Mouse (Mus musculus) skeletal muscle tissue, adult 2 months (tissue): ENCODE measurements around the gene Lman2l.
A peak's percentile ranks its signal among the peaks of the same experiment; 100 is the strongest.

Source experiments
- DNase-seq: peaks from one replicate; pipeline ENCODE4 v3.0.0-alpha.2; 2012; ENCODE audit warnings: low read depth, low spot score

Lman2l gene

DNA sequence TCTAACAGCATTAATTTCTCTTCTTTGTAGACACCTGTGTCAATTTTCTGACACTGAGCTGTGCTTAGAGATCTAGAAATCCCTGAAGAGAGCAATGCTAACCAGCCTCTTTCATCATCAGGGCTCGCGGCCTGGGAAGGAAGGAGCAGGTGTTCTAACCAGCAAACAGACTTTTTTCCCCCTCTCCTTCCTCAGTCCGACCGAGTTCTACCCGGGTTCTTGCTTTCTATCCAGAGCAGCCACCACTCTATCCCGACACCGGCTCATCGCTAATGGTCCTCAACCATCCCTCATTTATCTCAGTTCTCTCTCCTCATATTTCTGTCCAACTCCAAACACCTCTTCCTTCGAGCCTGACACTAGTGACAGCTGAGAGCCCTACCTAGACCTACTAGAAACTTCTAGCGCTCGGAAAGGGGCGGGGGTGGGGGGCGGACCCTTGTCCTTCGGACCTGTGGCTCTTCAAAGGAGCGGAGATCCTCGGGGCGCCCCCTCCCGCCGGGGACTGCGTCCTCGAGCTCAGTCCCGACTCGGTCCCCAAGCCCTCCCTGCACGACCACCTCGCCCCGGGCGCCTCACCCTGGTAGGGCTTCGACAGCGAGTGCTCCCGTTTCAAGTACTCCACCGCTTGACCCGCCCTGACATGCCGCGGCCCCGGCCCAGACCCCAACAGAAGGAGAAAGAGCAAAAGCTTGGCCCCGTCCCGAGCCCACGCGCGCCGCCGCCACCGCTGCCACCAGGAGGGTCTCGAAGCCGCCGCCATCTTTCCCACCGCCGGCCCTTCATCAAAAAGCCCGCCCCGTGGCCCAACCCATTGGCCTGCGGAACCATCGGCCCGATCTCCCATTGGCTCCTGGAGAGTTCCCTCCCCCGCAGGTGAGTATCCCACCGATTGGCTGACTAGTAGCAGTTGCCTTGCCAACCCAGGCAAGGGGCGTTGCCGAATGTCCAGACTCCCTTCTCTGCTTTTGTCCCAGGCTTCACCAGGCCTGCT is at the start of gene Lman2l:
Lman2l (minus strand) TSS at position 801 of the 994 bp plus-strand sequence.
- DNase-seq: peak; percentile 90

GRCm38 (mm10) chr1:36493299-36493698 is 48.2 kb upstream of the Lman2l start:
- no peak for DNase-seq

DNA sequence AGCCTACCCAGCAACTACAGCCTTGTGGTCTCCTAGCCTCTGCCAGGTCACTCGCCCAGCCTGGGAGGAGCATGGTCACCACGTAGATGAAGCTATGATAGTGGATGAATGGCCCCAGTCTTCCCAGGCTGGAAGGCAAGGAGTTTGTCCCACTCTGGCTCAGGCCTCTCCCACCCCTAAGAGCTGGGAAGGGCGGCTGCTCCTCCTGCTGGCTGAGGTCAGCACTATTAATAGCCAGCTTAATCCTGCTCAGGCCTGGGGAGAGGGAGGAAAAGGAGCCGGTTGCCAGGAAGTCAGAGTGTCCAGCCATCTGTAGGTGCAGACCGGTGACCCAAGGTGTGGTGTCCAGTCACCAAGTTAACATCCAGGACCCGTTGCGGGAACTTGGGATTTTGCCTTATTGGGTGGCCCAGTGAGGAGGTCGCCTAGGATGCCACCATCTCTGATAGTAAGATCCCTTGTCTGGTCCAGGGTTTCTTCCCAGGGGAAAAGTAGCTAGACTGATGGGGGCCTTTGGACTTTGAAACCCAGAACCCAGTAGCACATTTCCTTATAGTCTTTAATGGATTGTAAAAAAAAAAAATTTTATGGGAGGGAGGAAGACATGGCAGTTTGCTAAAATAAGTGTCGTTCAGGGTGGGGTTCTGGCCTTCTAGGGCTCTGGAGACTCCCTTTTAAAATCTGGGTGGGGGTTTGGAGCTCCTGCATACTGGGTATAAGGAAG is 47.5 kb upstream of the Lman2l start:
- DNase-seq: peak; percentile 83

GRCm38 (mm10) chr1:36489661-36490060 is 44.6 kb upstream of the Lman2l start:
- DNase-seq: no peak

DNA sequence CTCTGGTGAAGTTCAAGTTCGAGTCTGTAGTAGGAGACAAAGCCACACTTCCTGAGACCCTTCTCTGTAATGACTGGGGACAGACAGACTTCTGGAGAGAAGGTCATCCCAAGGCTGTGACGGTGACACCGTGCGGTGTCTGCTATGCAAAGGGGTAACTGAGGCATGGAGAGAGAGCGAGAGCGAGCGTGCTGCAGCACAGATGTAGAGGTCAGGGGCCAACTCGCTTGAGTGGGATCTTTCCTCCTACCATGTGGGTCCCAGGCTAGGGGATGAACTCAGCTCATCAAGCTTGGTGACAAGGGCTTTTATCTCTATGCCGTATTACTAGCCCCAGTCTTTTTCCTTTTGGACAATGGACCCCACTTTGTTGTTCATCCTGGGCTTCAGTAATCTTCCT is 42.0 kb upstream of the Lman2l start:
- no peak for DNase-seq

DNA sequence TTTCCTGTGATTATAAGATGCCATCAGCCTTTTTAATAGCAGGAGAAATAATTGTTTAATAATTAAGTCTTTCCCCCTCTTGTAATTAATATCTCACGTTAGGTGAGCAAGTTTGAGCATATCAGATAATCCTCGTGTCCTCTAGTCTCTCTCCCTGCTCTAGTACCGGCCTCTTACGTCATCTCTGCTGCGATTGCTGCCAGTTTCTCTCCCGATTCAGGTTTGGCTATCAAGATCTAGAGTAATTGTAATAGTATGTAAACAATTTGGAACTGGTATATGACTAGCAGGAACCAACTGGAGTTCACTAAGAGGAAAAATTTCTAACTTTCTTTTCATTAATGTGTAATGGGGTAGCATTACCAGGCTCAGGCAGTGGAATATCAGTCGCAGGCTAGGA is 40.0 kb upstream of the Lman2l start:
- no peak for DNase-seq

- DNase-seq: no peak
Observed at GRCm38 (mm10) chr1:36483825-36484224, 38.8 kb upstream of the Lman2l start.

- DNase-seq: no peak
Observed at GRCm38 (mm10) chr1:36479903-36480899, 35.1 kb upstream of the Lman2l start.

GRCm38 (mm10) chr1:36478343-36478795 is 33.3 kb upstream of the Lman2l start:
- no peak for DNase-seq

DNA sequence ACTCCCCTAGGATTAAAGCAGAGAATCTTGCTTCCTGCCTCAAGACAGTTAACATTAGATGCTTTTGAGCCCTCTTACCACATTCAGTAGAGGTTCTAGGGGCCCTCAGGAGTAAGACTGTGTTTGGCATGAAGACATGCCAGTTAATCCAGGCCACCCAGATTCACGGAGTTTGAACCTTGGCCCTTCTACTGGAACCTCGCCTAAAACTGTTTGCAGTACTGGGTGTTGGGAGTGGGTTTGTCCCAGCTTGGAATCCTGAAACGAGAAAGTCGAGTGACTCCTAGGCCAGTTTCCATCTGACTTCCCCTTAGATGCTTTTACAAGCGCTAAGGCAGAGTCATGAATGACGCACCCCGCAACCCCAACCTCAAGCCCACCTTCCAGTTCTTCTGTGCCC is 31.4 kb upstream of the Lman2l start:
- DNase-seq: no peak

GRCm38 (mm10) chr1:36475480-36476110 is 30.5 kb upstream of the Lman2l start:
- DNase-seq: no peak

DNA sequence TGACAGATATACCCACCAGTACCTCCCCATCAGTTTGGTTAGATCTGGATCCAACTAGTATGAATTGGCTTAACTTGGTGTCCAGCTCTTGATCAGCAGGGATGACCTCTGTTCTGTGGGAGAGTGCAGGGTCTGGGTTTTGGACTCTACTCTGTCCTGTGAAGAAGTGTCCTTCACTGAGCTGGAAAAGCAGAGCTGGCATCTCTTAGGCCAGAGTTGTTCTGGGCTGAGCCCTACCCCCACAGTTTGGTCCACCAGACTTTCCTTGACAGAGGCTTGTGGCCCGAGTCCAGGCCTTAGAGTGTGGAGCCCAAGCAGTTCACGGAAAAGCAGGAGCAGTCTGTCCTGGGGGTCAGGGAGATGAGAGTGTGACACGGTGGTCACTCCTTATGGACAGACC is 29.6 kb upstream of the Lman2l start:
- no peak for DNase-seq

DNA sequence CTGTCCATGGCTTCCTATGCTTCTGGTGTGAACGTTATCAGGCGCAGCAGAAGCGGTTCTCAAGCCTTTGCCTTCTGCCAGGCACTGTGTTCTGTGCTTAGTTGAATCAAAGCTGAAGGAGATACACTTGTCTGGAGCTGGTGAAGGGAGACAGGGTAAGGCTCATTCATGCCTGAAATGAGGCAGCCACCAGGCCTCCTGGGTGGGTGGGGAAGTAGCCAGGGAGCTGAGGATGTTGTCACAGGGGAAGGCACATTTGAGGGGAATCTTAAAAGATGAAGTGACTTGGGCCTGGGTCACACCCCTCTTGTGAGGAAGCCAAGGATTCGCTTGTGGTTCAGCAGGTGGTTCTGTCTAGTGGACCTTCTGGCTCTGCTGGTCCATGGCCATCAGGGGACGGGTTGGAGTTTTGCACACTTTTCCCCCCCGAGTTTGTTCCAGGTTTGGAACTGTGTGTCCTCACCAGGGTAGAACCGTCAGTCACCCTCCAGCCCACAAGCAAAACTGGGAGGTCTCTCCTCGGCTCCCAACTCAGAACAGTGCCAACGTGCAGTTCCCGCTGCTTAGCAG is 28.2 kb upstream of the Lman2l start:
- DNase-seq: no peak

DNA sequence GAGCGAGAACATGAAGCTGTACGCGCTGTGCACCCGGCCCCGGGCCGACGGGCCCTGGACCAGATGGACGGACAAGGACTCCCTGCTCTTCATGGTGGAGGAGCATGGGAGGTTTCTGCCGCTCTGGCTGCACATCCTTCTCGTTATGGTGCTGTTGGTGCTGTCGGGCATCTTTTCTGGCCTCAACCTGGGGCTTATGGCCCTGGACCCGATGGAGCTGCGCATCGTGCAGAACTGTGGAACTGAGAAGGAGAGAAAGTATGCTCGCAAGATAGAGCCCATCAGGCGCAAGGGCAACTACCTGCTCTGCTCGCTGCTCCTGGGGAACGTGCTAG is 27.0 kb upstream of the Lman2l start:
- DNase-seq: no peak

GRCm38 (mm10) chr1:36471181-36472105 is 26.4 kb upstream of the Lman2l start, which contains the start of gene Cnnm4:
Gene Cnnm4 (plus strand): TSS chr1:36471620.
- DNase-seq: peak; percentile 84

GRCm38 (mm10) chr1:36469811-36470444 is 24.9 kb upstream of the Lman2l start:
- DNase-seq: peak; percentile 75

- DNase-seq: no peak
Observed at GRCm38 (mm10) chr1:36467446-36467845, 22.4 kb upstream of the Lman2l start.

- DNase-seq: no peak
Observed at GRCm38 (mm10) chr1:36465641-36466160, 20.6 kb upstream of the Lman2l start.

GRCm38 (mm10) chr1:36461829-36462228 is 16.8 kb upstream of the Lman2l start:
- DNase-seq: no peak
